Mouse (Mus musculus) lung, embryonic 15.5 days (tissue): ENCODE data around the gene Usp7. TPM values are rescaled to one million over a fixed set of nuclear protein-coding genes. Genes with fewer than 3 reads are reported as not detected.

Experiments used
- ATAC-seq: fragments of 200-750 bp; cut with Nextera tagmentation; 2 replicates; pipeline ENCODE4 v1.8.0; 2017; ENCODE audit warnings: moderate number of reproducible peaks, borderline replicate concordance; ENCODE audit not compliant: low FRiP score, low TSS enrichment; ENCODE audit errors: extremely low read depth
- H3K27ac ChIP-seq: fragments of 300-500 bp; sonication (generic); 2 replicates; pipeline ENCODE4 v1.5.1; 2015; ENCODE audit warnings: moderate library complexity, mild to moderate bottlenecking, inconsistent platforms
- H3K27me3 ChIP-seq: fragments of 300-500 bp; sonication (generic); 2 replicates; pipeline ENCODE4 v1.6.1; 2015; ENCODE audit warnings: inconsistent platforms
- H3K36me3 ChIP-seq: fragments of 300-500 bp; sonication (generic); 2 replicates; pipeline ENCODE4 v1.6.1; 2015; ENCODE audit warnings: inconsistent platforms
- H3K4me1 ChIP-seq: fragments of 300-500 bp; sonication (generic); 2 replicates; pipeline ENCODE4 v1.6.1; 2015; ENCODE audit warnings: inconsistent platforms
- H3K4me2 ChIP-seq: fragments of 300-500 bp; sonication (generic); 2 replicates; pipeline ENCODE4 v1.6.1; 2015; ENCODE audit warnings: inconsistent platforms, mild to moderate bottlenecking, moderate library complexity
- H3K4me3 ChIP-seq: fragments of 300-500 bp; sonication (generic); 2 replicates; pipeline ENCODE4 v1.5.1; 2015; ENCODE audit warnings: mild to moderate bottlenecking, inconsistent platforms
- H3K9ac ChIP-seq: fragments of 300-500 bp; sonication (generic); 2 replicates; pipeline ENCODE4 v1.6.1; 2015; ENCODE audit warnings: inconsistent platforms
- H3K9me3 ChIP-seq: fragments of 300-500 bp; sonication (generic); 2 replicates; pipeline ENCODE4 v1.6.1; 2016; ENCODE audit warnings: inconsistent platforms
- WGBS: fragments of 180-500 bp; shearing (Covaris S2); methylation state at CpG from one replicate; pipeline ENCODE4 v1.1.7; 2015; 5-methylcytosine and 5-hydroxymethylcytosine counted together
- polyA plus RNA-seq: library from polyadenylated mRNA; unstranded; fragments of >200 nt; fragmentation: Nextera tagmentation; extraction: Ambion mirVana; gene quantifications from 2 replicates; pipeline ENCODE4 v1.2.1, GENCODE M21; 2015

Usp7 gene
- polyA plus RNA-seq, 1 experiment from 2014 or later = 24.8 TPM

DNA sequence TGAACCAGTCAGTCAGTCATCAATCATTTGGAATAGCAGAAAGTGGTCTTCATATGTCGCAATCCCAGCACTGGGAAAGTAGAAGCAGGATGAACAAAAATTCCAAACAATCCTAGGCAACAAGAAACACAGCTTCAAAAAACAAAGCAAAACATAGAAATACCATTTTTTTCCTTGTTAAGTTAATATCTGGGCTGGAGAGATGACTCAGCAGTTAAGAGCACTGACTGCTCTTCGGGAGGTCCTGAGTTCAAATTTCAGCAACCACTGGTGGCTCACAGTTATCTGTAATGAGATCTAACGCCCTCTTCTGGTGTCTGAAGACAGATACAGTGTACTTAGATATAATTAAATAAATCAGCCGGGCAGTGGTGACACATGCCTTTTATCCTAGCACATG, 30.5 kb upstream of the Usp7 start:
- Histone ChIP-seq H3K27me3 (no peaks in the 10 kb centered on the region), H3K36me3 (no peaks in the 10 kb centered on the region), H3K9me3 (no peaks in the 10 kb centered on the region), H3K4me1 (no peaks in the 10 kb centered on the region), H3K4me2 (no peak overlapping the region), H3K9ac (no peak overlapping the region), H3K4me3 (no peak overlapping the region), H3K27ac (no peak overlapping the region)
- 71% methylated on average over 4 of the region's 4 CpGs for WGBS
- ATAC-seq = no peak

GRCm38 (mm10) chr16:8821429-8821828, 29.3 kb upstream of the Usp7 start:
- Histone ChIP-seq H3K4me2 (no peak overlapping the region), H3K9me3 (no peaks in the 10 kb centered on the region), H3K27me3 (no peaks in the 10 kb centered on the region), H3K27ac (no peak overlapping the region), H3K4me1 (no peaks in the 10 kb centered on the region), H3K36me3 (no peaks in the 10 kb centered on the region), H3K4me3 (no peak overlapping the region), H3K9ac (no peak overlapping the region)
- ATAC-seq = 0 out of 2 replicates have a peak, but pooled peaks have one; percentile 46
- 44% methylated on average over 1 of the region's 1 CpGs for WGBS

GRCm38 (mm10) chr16:8817872-8818271, 25.8 kb upstream of the Usp7 start:
- no peak for ATAC-seq
- H3K4me3 ChIP-seq = no peak overlapping the region
- H3K4me1 ChIP-seq = no peaks in the 10 kb centered on the region
- no peaks in the 10 kb centered on the region for H3K27me3 ChIP-seq
- H3K9ac ChIP-seq = no peak overlapping the region
- H3K4me2 ChIP-seq = no peak overlapping the region
- WGBS = 67% methylated on average over 4 of the region's 4 CpGs
- H3K9me3 ChIP-seq = no peaks in the 10 kb centered on the region
- H3K27ac ChIP-seq = no peak overlapping the region
- H3K36me3 ChIP-seq = no peaks in the 10 kb centered on the region

DNA sequence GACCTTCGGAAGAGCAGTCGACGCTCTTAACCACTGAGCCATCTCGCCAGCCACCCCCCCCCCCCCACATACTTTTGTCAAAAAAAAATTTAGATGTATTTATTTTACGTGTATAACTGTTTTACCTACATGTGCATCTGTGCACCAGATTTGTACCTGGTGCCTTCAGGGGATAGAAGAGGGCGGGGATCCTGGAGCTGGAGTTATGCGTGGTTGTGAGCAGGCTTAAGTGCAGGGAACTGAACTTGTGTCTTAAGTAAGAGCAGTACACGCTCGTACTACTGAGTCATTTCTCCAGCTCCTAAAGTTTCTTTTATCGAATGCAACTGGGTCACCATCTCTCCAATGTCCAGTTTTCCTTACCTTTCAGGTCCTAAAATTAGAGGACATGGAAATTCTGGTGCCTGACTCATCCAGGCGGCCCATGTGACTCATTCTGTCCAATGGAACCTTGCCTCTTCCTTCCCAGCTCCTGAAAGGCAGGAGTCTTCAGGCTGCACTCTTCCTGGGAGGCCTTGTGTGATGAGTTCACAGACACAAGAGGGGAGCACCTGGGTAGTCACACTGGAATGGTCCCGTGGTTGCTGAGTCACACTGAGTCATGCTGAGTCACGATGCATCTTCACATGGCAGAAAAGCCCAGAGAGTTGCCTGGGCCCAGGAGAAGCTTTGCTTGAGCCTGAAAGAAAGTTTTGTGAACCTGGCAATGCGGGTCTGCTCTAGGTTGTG, 18.5 kb upstream of the Usp7 start:
- Histone ChIP-seq H3K36me3 (no peaks in the 10 kb centered on the region), H3K9me3 (no peaks in the 10 kb centered on the region), H3K4me3 (no peak overlapping the region), H3K4me1 (no peaks in the 10 kb centered on the region), H3K4me2 (no peak overlapping the region), H3K27me3 (no peaks in the 10 kb centered on the region), H3K9ac (no peak overlapping the region), H3K27ac (no peak overlapping the region)
- ATAC-seq = peak; percentile 74; the same call in 1 of the 2 replicates
- WGBS = 89% methylated on average over 14 of the region's 14 CpGs

GRCm38 (mm10) chr16:8806703-8807102, 14.6 kb upstream of the Usp7 start:
- Histone ChIP-seq H3K4me2 (no peak overlapping the region), H3K9me3 (no peaks in the 10 kb centered on the region), H3K36me3 (no peaks in the 10 kb centered on the region), H3K27me3 (no peaks in the 10 kb centered on the region), H3K9ac (no peak overlapping the region), H3K4me3 (no peak overlapping the region), H3K4me1 (no peaks in the 10 kb centered on the region), H3K27ac (no peak overlapping the region)
- 22% methylated on average over 4 of the region's 4 CpGs for WGBS
- no peak for ATAC-seq

- H3K9me3 ChIP-seq = no peaks in the 10 kb centered on the region
- H3K27ac ChIP-seq = no peak overlapping the region
- no peaks in the 10 kb centered on the region for H3K27me3 ChIP-seq
- ATAC-seq = no peak
- no peaks in the 10 kb centered on the region for H3K36me3 ChIP-seq
- no peak overlapping the region for H3K4me3 ChIP-seq
- 72% methylated on average over 2 of the region's 2 CpGs for whole genome bisulfite sequencing
- no peaks in the 10 kb centered on the region for H3K4me1 ChIP-seq
- no peak overlapping the region for H3K4me2 ChIP-seq
- no peak overlapping the region for H3K9ac ChIP-seq
These were observed 3.8 kb upstream of the Usp7 start for GRCm38 (mm10) chr16:8795906-8796305.

DNA sequence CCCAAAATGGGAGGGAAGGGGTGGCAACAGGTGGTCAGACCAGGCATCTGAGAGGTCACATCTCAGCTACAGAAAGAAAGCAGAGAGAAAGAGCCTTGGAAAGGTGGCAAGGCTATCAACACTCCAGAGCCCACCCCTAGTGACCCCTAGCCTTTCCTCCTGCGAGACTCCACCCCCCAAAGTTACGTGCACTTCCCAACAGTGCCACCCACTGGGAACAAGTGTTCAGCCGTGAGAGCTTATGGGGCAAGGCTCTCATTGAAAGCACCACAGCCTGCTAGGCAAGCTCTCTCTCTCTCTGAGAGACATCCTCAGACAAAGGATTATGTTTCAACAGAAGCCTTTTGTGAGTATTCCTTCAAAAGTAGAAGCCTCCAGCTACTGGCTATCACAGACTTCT, 2.8 kb upstream of the Usp7 start:
- H3K9me3 ChIP-seq = no peaks in the 10 kb centered on the region
- 6% methylated on average over 3 of the region's 3 CpGs for WGBS
- ATAC-seq = no peak

DNA sequence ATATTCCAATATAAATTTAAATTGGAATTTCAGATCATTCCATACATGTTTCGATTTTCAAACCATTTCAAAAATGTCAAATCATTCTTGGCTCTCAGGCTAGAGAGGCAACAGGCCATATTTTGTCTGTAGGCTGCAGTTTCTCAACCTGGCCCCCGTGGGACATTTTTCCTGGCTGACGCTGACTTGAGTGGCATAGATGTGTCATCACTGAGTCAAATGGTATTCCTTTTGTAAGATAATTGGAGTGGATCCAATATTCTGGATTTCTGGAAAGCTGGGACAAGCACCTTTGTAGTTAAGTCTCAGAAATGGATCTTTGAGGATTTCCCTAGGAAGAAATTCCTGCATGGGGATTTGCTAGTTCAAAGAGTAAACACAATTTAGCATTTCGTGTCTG, 1.2 kb downstream of the Usp7 start:
- Histone ChIP-seq H3K27me3 (no peaks in the 10 kb centered on the region), H3K4me1 (no peaks in the 10 kb centered on the region), H3K27ac (no peak overlapping the region), H3K4me3 (no peak overlapping the region), H3K36me3 (no peaks in the 10 kb centered on the region), H3K9me3 (no peaks in the 10 kb centered on the region), H3K4me2 (no peak overlapping the region), H3K9ac (no peak overlapping the region)
- 68% methylated on average over 4 of the region's 4 CpGs for WGBS
- no peak for ATAC-seq

More for the DNA sequence above, 2.8 kb upstream of the Usp7 start:
- Histone ChIP-seq H3K9ac (no peak overlapping the region), H3K4me1 (no peaks in the 10 kb centered on the region), H3K4me3 (no peak overlapping the region), H3K27me3 (no peaks in the 10 kb centered on the region), H3K27ac (no peak overlapping the region), H3K4me2 (no peak overlapping the region), H3K36me3 (no peaks in the 10 kb centered on the region)

DNA sequence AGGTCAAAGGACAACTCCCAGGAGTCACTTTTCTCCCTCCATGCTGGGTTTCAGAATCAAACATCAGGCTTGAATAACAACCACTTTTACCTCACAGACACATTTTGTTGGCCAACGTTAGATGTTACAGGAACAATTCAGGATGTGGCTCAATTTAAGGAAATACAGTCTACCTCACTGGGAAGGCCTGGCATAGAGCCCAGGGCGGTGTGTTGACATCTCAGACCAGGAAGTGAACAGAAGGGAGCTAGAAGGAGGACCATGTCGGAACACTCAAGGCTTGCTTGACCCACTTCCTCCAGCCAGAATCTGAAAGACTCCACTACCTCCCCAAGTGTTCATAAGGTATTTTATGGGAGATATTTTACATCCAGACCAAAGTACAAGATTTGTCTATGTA, 7.4 kb downstream of the Usp7 start:
- Histone ChIP-seq H3K9me3 (no peaks in the 10 kb centered on the region), H3K4me1 (no peaks in the 10 kb centered on the region), H3K36me3 (no peaks in the 10 kb centered on the region), H3K9ac (no peak overlapping the region), H3K4me3 (no peak overlapping the region), H3K27me3 (no peaks in the 10 kb centered on the region), H3K27ac (no peak overlapping the region), H3K4me2 (no peak overlapping the region)
- peak; percentile 55; the same call in 1 of the 2 replicates for ATAC-seq
- 40% methylated on average over 3 of the region's 3 CpGs for WGBS

- Histone ChIP-seq H3K4me1 (no peaks in the 10 kb centered on the region), H3K4me3 (no peak overlapping the region), H3K4me2 (no peak overlapping the region), H3K27me3 (no peaks in the 10 kb centered on the region), H3K9ac (no peak overlapping the region), H3K9me3 (no peaks in the 10 kb centered on the region), H3K27ac (no peak overlapping the region), H3K36me3 (no peaks in the 10 kb centered on the region)
- no peak for ATAC-seq
- 73% methylated on average over 16 of the region's 16 CpGs for WGBS
These were observed 8.8 kb downstream of the Usp7 start for GRCm38 (mm10) chr16:8783198-8783913.

GRCm38 (mm10) chr16:8781660-8782059, 10.4 kb downstream of the Usp7 start:
- H3K27me3 ChIP-seq = no peaks in the 10 kb centered on the region
- no peak for ATAC-seq
- H3K4me3 ChIP-seq = no peak overlapping the region
- H3K27ac ChIP-seq = no peak overlapping the region
- H3K4me1 ChIP-seq = no peaks in the 10 kb centered on the region
- 87% methylated on average over 2 of the region's 2 CpGs for WGBS
- no peak overlapping the region for H3K4me2 ChIP-seq
- H3K9me3 ChIP-seq = no peaks in the 10 kb centered on the region
- no peaks in the 10 kb centered on the region for H3K36me3 ChIP-seq
- no peak overlapping the region for H3K9ac ChIP-seq

- no peak overlapping the region for H3K4me2 ChIP-seq
- no peak overlapping the region for H3K27ac ChIP-seq
- no peak for ATAC-seq
- 50% methylated on average over 6 of the region's 6 CpGs for WGBS
- H3K9me3 ChIP-seq = no peaks in the 10 kb centered on the region
- no peaks in the 10 kb centered on the region for H3K27me3 ChIP-seq
- no peak overlapping the region for H3K4me3 ChIP-seq
- no peaks in the 10 kb centered on the region for H3K4me1 ChIP-seq
- no peaks in the 10 kb centered on the region for H3K36me3 ChIP-seq
- no peak overlapping the region for H3K9ac ChIP-seq
These were observed 10.9 kb downstream of the Usp7 start for GRCm38 (mm10) chr16:8781191-8781590.
